Mouse (Mus musculus): Measurements from ENCODE around the gene Eif2b4. TPM values are rescaled to one million over a fixed set of nuclear protein-coding genes. Genes with fewer than 3 reads are reported as not detected.
A peak's percentile ranks its signal among the peaks of the same experiment; 100 is the strongest.
"Not testable (repeated sequence)": the region's sequence is repeated elsewhere in the genome, so short reads cannot be mapped to it uniquely, and the experiment has no call there.

Gene Eif2b4
- total RNA-seq (2018; cell fraction: chromatin; rRNA removed) = 10 to 100 TPM in 16 of 26 experiments, 1 to 10 TPM in 10; 1.5 to 35.5 (median 11.9) TPM
- 10 to 100 TPM in 24 of 26 experiments, 1 to 10 TPM in 2; 6.8 to 19.7 (median 13.9) TPM for total RNA-seq (2018; cell fraction: cytosol; rRNA removed)
- total RNA-seq (2018; cell fraction: nucleus; rRNA removed) = 10 to 100 TPM in 16 of 26 experiments, 1 to 10 TPM in 10; 5.3 to 27.3 (median 11.7) TPM
- polyA plus RNA-seq (2018) = 15.7 to 26.2 TPM (median 16.2 TPM) in 3 replicates

GRCm38 (mm10) chr5:31192939-31193630, at the start of gene Eif2b4, which contains the start of gene Snx17:
Eif2b4 (minus strand) TSS chr5:31193430.
Snx17 (plus strand) TSS chr5:31193227.
- under 1% methylated on average over 48 of the region's 48 CpGs for WGBS (ENCODE audit: missing documents)
- Histone ChIP-seq H3K79me2 (ENCODE audit: inconsistent target) (peaks cover 51% of the 10 kb centered on the region), H3K36me3 (ENCODE audit: inconsistent target) (peaks cover 48% of the 10 kb centered on the region), H3K4me3 (ENCODE audit: inconsistent target) (peak within 1 kb of the TSS; percentile 99), H3K27ac (peak within 1 kb of the TSS; percentile 90)

DNA sequence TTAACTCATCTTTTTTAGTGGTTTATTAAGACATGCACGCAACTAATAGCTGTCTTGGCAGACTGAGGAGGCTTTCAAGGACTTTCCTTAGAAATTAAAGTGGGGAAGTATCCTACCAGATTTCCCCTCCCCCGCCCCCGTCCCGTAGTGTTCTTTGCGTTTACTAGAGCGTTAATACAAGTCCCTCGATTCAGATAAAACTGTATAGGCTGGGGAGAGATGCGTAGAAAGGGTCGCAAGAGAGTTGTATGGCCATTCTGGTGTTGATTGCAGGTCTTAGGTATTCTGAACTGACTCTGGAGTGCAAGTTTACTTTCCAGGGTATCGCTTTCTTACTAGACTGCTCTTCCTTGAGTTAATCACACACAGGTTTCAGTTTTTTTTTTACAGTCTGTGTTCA, 49.0 kb upstream of the Eif2b4 start:
- WGBS (ENCODE audit: missing documents) = 29% methylated on average over 10 of the region's 10 CpGs
- peaks cover 35% of the 10 kb centered on the region for H3K36me3 ChIP-seq (ENCODE audit: inconsistent target)
- H3K4me3 ChIP-seq (ENCODE audit: inconsistent target) = peak overlapping the region; percentile 79
- peaks cover 40% of the 10 kb centered on the region for H3K79me2 ChIP-seq (ENCODE audit: inconsistent target)
- no peak overlapping the region for H3K27ac ChIP-seq

- under 1% methylated on average over 13 of the region's 13 CpGs for WGBS (ENCODE audit: missing documents)
- peak overlapping the region; percentile 13; the same call in 1 of the 2 replicates for H3K27ac ChIP-seq
- peaks cover 40% of the 10 kb centered on the region for H3K79me2 ChIP-seq (ENCODE audit: inconsistent target)
- peak overlapping the region; percentile 79 for H3K4me3 ChIP-seq (ENCODE audit: inconsistent target)
- peaks cover 29% of the 10 kb centered on the region for H3K36me3 ChIP-seq (ENCODE audit: inconsistent target)
Measured at GRCm38 (mm10) chr5:31241522-31242034, 48.3 kb upstream of the Eif2b4 start.

DNA sequence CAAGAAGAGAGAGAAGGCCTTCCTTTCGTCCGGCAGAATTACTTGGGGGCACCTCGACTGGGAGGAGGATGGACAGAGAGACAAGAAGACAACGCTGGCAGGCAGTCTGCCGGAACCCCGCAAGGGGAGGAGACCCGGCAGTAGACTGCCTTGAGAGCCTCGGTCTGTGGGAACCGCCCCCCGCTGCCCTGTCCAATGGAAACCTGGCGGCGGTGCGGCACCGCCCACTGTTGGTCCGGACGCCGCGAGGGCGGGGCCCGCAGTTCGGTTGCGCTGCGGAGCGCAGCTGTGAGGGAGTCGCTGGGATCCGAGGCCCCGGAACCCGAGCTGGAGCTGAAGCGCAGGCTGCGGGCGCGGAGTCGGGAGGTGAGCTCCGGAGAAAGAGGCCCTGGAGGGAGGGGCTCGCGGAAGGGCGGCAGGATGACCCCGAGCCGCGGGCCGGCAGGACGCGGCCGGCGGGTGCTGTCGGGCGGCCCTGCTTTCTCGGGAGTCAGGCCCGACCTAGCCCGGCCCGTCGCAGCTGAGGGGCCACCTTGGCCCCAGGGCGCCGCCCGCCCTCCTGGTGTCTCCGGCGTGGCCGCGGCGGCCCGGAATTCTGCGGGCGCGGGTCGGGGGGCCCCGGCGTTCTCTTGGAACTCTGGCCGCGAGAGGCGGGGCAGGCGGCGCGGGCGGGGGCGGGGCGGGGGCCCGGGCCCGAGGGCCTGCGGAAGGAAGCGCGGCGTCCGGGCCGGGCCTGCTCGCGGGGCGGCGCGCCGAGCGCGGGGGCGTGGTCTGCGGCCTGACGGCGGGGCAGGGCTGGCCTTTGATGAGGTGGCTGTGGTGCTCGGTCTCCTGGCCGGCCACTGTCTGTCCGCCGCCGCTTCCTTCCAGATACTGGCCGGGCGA, 47.6 kb upstream of the Eif2b4 start, which contains the start of the genes Nrbp1 and Gm9970:
Gene Nrbp1, plus strand, starts transcription at position 228 of the 885 bp plus-strand sequence.
Gene Gm9970, minus strand, starts transcription at position 596 of the 885 bp plus-strand sequence.
- 1% methylated on average over 81 of the region's 103 CpGs for WGBS (ENCODE audit: missing documents)
- Histone ChIP-seq H3K79me2 (ENCODE audit: inconsistent target) (peaks cover 40% of the 10 kb centered on the region), H3K27ac (peak within 1 kb of the TSS; percentile 64), H3K36me3 (ENCODE audit: inconsistent target) (peaks cover 22% of the 10 kb centered on the region), H3K4me3 (ENCODE audit: inconsistent target) (peak within 1 kb of the TSS; percentile 79)

- WGBS (ENCODE audit: missing documents) = 86% methylated on average over 1 of the region's 1 CpGs
- Histone ChIP-seq H3K4me3 (ENCODE audit: inconsistent target) (no peak overlapping the region), H3K27ac (no peak overlapping the region), H3K36me3 (ENCODE audit: inconsistent target) (no peaks in the 10 kb centered on the region), H3K79me2 (ENCODE audit: inconsistent target) (no peaks in the 10 kb centered on the region)
Measured at GRCm38 (mm10) chr5:31226641-31227040, 33.4 kb upstream of the Eif2b4 start.

DNA sequence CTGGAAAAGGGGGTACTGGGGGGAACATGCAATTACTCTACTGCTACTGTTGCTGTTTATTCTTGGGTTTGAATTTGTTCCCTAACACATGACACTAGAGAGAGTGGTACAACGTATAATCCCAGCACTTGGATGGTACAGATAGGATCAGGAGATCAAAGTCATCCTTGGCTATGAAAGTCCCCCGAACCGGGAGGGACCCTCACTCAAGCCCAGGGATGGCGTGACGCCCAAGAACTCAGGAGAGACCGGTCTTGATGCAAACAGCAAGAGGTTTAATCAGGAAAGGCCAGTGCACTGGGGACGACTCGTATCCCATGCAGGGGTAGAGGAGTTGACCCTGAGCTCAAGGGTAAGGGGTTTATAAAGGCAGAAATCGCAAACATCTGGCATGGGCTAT, 29.5 kb upstream of the Eif2b4 start:
- H3K36me3 ChIP-seq (ENCODE audit: inconsistent target) = no peaks in the 10 kb centered on the region
- H3K79me2 ChIP-seq (ENCODE audit: inconsistent target) = peaks cover 22% of the 10 kb centered on the region
- WGBS (ENCODE audit: missing documents) = 95% methylated on average over 9 of the region's 9 CpGs
- H3K4me3 ChIP-seq (ENCODE audit: inconsistent target) = no peak overlapping the region
- no peak overlapping the region for H3K27ac ChIP-seq

- WGBS (ENCODE audit: missing documents) = 38% methylated on average over 11 of the region's 11 CpGs
- Histone ChIP-seq H3K27ac (peak overlapping the region; percentile 83), H3K4me3 (ENCODE audit: inconsistent target) (peak overlapping the region; percentile 77), H3K36me3 (ENCODE audit: inconsistent target) (no peaks in the 10 kb centered on the region), H3K79me2 (ENCODE audit: inconsistent target) (peaks cover 35% of the 10 kb centered on the region)
Measured at GRCm38 (mm10) chr5:31221304-31221945, 28.2 kb upstream of the Eif2b4 start.

DNA sequence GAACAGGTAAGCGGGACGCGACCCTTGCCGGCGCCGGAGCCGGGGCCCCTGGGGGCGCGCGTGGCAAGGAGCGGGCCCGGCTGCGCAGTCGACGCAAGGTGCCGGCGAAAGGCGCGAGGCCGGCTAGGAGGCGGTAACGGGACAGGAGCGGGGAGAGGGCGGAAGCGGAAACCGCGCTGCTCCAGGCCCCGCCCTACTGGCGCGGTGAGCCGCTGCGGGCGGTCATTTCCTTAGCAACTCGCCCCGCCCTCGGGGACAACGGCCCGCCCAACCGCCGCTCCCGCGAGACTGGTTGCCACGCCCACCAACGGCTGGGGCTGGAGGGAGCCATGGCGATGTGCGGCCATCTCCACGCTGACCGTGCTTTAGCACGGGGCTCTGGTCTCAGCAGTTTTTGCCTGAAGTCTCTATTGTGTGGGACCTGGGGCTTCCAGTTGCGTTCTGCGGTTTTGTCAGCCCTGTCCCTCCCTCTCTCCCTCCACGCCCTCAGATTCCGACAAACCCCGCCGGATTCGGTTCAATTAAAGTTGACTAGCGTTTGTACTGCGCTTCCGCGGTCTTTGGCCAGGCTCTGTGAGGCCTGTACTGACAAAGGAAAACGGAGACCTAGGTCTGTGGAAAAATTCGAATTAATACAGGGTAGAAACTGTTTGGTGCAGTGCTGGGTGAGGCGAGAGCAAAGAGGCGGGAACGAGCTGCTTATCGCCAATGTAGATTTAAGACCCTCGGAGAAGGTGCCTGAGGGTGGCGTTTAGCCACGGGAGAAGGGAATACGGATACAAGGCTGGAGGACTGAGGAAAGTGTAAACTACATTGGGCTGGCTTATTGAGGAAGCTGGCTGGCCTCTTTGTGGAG, 27.4 kb upstream of the Eif2b4 start, which contains the start of gene Ppm1g:
Gene Ppm1g, minus strand, starts transcription at position 240 of the 856 bp plus-strand sequence.
- WGBS (ENCODE audit: missing documents) = under 1% methylated on average over 68 of the region's 70 CpGs
- Histone ChIP-seq H3K36me3 (ENCODE audit: inconsistent target) (no peaks in the 10 kb centered on the region), H3K79me2 (ENCODE audit: inconsistent target) (peaks cover 42% of the 10 kb centered on the region), H3K27ac (peak within 1 kb of the TSS; percentile 83), H3K4me3 (ENCODE audit: inconsistent target) (peak within 1 kb of the TSS; percentile 77)

DNA sequence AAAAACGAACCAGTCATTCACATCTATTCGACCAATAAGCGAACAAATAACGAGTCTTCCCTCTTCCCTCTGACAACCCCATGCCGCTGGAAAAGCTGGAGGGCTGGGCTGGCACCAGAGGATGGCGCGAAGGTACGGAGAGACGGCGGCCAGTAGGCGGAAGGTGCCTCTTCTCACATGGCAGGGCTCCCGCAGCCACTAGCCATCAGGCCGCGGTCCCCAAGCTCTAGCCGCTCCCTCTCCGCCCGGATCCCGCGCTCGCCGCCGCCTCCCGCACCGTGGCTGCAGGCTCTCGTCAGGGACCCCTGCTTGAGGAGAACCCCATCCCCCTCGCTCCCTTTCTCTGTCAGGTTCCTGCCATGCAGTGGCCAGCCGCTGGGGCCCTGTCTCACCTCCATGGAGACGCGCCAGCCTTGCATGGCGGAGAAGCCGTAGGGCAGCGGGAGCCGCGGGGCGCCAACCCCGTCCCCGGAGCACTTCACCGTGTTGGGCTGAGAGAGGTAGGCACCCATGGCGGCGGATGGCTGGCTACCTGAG, 26.7 kb upstream of the Eif2b4 start:
- Histone ChIP-seq H3K36me3 (ENCODE audit: inconsistent target) (no peaks in the 10 kb centered on the region), H3K4me3 (ENCODE audit: inconsistent target) (peak overlapping the region; percentile 47), H3K27ac (peak overlapping the region; percentile 34; the same call in 1 of the 2 replicates), H3K79me2 (ENCODE audit: inconsistent target) (peaks cover 49% of the 10 kb centered on the region)
- 0% methylated on average over 36 of the region's 40 CpGs for WGBS (ENCODE audit: missing documents)

- 1% methylated on average over 10 of the region's 11 CpGs for WGBS (ENCODE audit: missing documents)
- H3K4me3 ChIP-seq (ENCODE audit: inconsistent target) = peak overlapping the region; percentile 47
- no peaks in the 10 kb centered on the region for H3K36me3 ChIP-seq (ENCODE audit: inconsistent target)
- H3K27ac ChIP-seq = peak overlapping the region; percentile 34; the same call in 1 of the 2 replicates
- peaks cover 54% of the 10 kb centered on the region for H3K79me2 ChIP-seq (ENCODE audit: inconsistent target)
Measured at GRCm38 (mm10) chr5:31219474-31219873, 26.2 kb upstream of the Eif2b4 start.

DNA sequence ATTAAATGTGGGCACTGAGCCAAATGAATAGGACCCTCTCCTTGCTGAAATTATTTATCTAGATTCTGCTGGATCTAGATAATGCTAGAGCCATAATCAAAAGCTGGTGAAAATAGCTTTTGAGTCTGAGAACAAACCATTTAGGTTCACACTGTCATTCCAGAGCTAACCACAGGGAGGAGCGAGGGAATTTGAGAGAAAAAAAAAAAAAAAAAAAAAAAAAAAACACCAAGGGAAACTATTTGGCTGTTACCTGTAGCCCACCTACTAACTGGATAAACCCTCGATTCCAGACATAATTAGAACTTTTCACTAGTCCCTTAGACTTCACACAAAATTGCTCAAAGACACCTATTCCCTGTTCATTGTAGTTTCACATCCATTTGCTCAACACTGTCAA, 25.8 kb upstream of the Eif2b4 start:
- 7% methylated on average over 2 of the region's 2 CpGs for WGBS (ENCODE audit: missing documents)
- peak overlapping the region; percentile 47 for H3K4me3 ChIP-seq (ENCODE audit: inconsistent target)
- peaks cover 58% of the 10 kb centered on the region for H3K79me2 ChIP-seq (ENCODE audit: inconsistent target)
- H3K36me3 ChIP-seq (ENCODE audit: inconsistent target) = no peaks in the 10 kb centered on the region
- no peak overlapping the region for H3K27ac ChIP-seq

GRCm38 (mm10) chr5:31218294-31218693, 25.1 kb upstream of the Eif2b4 start:
- Histone ChIP-seq H3K36me3 (ENCODE audit: inconsistent target) (no peaks in the 10 kb centered on the region), H3K4me3 (ENCODE audit: inconsistent target) (no peak overlapping the region), H3K27ac (no peak overlapping the region), H3K79me2 (ENCODE audit: inconsistent target) (peaks cover 66% of the 10 kb centered on the region)
- 100% methylated on average over 1 of the region's 7 CpGs for WGBS (ENCODE audit: missing documents)

GRCm38 (mm10) chr5:31216554-31216953, 23.3 kb upstream of the Eif2b4 start:
- peaks cover 83% of the 10 kb centered on the region for H3K79me2 ChIP-seq (ENCODE audit: inconsistent target)
- not testable (repeated sequence) for H3K4me3 ChIP-seq (ENCODE audit: inconsistent target); H3K27ac ChIP-seq; H3K36me3 ChIP-seq (ENCODE audit: inconsistent target)
- WGBS (ENCODE audit: missing documents) = 81% methylated on average over 5 of the region's 6 CpGs
